Mouse (Mus musculus): ENCODE data around the gene Prrt2.

The Prrt2 gene

DNA sequence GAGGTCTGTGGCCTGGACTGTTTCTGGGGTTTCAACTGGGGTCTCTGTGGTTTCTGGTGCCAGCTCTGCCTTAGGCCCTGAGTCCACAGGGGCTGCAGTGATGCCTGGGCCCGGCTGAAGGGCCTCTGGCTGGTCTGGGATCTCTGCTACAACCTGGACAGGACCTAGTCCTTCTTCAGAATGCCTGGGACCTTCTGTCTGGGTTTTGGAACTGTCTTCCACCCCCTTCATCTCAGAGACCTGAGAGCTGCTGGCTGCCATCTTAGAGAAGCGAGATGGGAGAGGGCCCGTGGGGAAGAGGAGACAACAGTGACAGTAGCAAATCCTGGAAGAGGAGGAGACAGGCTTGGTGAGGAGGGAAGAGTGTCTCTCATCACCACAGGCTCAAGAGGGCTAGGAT, 980 bp downstream of the Prrt2 start:
- DNase-seq (ENCODE audit: low spot score in 2 of 2) = no peak

DNA sequence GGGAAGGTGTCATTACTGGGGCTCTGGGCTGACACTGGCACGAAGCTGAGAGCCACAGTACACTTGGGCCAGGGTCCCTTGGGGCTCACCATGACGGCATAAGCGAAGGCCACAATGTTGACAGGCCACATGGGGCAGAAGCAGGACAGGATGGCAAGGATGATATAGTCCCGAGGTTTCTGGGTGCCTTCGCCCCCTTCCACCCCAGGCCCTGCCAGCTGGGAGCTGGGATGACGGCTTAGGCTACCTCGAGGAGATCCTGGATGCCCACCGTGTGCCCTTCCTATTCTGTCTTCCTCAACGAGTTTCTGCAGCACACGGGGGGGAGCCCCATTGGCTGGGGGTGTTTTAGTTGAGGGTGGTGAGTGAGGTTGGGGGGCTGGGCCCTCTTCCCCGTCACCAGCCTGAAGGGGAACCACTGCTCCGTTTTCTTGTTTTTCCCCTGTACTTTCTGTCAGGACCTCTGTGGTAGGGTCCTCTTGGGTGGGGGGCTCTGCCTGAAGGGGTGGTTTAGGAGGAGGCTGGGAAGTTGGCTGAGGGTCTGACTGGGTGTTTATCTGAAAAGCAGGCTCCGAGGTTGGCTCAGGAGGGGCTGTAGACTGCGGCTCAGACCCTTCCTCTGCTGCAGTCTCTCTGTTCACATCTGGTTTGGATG, 1.6 kb downstream of the Prrt2 start:
- no peak for DNase-seq (ENCODE audit: low spot score in 2 of 2)

DNA sequence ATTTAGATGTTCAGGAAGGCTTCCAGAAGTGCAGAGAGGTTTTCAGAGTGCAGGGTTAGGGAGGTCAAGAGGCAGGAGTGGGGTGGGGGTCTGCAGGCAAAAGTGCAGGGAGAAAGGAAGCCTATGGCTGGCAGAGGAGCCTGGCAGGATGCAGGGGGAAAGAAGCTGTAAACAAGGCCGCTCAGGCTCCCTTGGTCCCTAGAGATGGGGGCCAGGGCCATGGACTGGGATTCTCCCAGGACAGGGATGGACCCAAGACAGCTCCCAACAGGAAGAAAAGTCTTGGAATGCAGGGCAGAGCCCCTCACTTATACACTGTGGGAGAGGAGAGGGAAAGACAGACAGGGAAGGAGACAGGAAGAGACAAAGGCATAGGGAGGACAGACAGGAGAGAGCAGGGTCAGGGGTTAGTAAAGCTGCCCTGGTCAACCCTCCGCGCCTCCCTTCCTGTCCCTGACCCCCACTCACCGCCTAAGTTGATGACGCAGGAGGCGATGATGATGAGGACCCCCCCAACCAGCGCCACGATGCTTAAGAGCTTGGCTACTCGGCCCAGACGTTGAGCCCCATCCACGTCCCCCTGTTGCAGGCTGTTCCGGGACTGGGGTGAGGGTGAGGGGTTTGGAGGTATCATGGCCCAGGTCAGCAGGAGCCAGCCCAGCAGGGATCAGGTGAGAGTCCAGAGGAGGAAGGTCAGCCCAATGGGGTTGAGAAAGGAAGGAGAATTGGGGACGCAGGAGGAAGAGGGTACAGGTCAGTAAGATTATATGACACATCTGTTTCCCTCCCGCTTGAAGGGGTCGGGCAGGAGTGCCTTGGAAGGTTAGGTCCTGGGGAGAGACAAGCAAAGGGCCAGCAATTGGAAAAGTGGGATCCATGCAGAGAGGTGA, 2.4 kb downstream of the Prrt2 start:
- DNase-seq (ENCODE audit: low spot score in 2 of 2) = no peak

DNA sequence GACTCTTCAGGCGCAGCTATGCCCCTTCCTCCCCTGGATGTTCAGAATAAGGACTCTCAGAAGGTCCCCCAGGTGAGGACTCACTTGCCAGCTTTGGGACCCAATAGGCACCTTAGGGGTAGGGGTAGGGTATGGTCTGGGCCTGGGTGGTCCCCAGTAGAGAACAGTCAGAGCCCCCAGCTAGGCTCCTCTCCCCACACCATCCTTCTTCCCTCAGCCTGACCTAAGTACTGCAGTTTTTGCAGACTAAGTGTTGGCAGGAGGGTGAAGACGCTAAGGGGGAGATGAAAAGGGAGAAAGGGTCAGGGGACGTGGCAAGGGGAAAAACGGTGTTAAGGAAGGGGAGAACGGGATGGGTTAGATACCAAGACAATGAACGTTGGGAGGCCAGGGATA, 3.1 kb downstream of the Prrt2 start:
- DNase-seq (ENCODE audit: low spot score in 2 of 2) = no peak

DNA sequence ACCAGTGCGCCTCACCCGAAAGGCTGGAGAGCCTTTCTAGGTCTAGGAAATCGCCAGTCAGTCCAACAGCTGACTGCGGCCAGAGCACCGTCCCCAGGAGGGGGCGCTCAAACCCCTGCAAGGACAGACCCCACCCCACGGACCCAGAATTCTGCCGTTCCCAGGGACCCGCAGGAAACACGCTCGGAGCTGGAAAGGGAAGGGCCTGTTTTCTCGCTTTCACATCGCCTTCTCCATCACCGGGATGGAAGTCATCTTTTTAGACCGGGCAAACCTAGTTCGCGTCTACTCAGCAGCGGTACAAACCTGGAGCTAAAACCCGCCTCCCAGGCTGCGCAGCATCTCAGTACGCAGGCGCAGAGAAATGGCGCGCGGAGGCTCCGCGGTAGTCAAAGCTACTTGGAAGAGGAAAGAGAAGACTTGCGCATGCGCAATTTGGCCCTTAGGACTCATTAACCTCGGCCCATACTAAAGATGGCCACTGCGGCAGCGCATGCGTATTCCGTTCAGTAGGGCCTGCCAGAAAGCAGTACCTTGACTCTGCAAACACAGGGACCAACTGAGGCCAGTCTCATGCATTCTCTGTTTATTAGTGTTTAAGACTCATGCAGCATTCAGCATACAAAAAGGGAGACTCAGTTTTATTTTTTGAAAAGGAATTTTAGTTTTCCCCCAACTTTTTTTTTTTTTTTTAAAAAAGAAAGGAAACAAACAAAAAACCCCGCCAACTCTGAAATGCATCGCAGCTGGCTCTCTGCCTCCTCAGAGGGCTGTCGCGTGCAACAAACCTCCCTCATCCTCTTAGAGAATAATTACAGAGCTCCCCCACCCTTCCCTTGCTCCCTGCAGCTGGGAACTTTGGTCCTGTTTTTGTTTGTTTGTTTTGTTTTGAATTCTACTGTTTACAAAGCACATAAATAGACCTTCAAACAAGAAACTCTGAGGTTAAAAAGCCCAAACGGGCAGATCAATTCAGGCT, 3.8 kb downstream of the Prrt2 start, which contains the start of gene Pagr1a:
Gene Pagr1a, minus strand, starts transcription at position 382 of the 979 bp plus-strand sequence.
- DNase-seq (ENCODE audit: low spot score in 2 of 2) = peak; percentile 94 to 95

DNA sequence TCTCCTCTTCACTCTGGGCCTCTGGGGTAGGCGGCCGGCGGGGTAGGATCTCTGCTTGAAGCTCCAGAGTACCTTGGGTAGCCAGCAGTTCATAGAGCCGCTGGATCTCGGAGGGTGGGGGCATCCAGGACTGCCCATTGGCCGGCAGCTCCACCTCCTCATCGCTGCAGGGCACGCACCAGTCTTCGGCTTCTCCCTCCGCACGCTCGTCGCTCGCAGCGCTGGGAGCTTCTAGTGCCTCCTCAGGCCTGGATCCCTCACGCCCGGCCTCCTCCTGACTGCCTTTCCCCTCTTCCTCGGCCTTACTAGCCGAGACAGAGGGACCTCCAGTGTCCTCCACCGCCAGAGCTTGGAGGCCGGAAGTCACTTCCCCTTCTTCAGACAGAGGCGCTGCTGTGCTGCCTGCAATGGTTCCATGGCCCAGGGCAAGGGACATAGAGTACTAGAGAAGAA, 4.5 kb downstream of the Prrt2 start:
- DNase-seq (ENCODE audit: low spot score in 2 of 2) = no peak

DNA sequence TGATC, 4.7 kb downstream of the Prrt2 start, which contains the start of gene Pagr1b:
Gene Pagr1b, minus strand, starts transcription at position 4 of the 5 bp plus-strand sequence.
- no peak for DNase-seq (ENCODE audit: low spot score in 2 of 2)

DNA sequence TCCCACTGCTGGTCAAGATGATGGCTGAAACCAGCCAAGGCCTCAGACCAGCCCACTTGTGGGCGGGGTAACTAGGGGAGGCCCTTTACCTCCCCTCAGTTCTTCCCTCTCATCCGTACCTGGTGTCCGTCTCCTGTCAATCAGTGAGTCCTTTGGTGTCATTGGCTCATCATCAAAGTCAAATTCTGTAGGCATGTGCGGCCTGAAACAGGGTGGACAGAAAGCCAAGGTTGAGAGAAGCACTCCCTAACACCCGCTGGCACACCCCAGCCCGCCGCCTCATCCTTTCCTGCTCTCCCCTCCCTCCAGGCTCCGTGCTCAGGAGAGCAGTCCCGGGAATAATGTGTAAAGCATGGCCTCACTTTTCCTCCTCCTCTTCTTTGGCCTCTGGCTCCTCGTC, 4.9 kb downstream of the Prrt2 start:
- DNase-seq (ENCODE audit: low spot score in 2 of 2) = no peak

DNA sequence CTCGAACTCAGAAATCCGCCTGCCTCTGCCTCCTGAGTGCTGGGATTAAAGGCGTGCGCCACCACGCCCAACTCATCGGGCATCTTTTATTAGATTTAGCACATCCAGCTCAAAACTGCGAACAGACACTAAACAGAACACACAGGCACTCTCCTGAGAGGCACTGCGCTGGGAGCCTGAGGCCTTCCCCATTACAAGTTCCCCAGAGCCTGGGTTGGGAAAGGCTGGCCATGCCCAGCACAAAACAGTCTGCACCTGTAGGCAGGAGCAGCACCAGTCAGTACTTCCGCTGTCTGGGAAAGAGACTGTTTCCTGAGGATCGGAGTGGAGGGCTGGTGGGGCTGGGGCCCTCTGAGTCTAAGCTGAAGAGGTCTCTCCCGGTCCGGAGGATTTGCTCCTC, 6.0 kb downstream of the Prrt2 start:
- DNase-seq (ENCODE audit: low spot score in 2 of 2) = no peak

DNA sequence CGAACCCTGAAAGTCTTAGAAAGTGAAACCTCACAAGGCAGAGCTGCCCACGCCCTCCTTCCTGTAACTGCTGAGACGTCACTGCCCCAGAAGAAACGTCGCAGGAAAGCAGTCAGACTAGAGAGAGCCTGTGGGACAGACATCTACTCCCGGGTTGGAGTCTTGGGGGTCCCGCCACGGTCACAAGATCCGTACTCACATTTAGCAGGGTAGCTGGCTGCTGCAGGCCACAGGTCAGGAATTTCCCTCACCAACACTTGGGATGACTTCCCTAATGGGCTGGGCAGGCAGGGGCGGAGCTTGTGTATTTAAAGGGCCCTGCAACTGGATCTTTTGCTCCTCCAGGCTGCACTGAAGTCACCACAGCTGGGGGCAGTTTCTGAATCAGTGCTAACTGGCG, 6.7 kb downstream of the Prrt2 start, which contains the start of gene Mvp:
Gene Mvp, minus strand, starts transcription at position 302 of the 400 bp plus-strand sequence.
- peak; percentile 61 to 75 for DNase-seq (ENCODE audit: low spot score in 2 of 2)

DNA sequence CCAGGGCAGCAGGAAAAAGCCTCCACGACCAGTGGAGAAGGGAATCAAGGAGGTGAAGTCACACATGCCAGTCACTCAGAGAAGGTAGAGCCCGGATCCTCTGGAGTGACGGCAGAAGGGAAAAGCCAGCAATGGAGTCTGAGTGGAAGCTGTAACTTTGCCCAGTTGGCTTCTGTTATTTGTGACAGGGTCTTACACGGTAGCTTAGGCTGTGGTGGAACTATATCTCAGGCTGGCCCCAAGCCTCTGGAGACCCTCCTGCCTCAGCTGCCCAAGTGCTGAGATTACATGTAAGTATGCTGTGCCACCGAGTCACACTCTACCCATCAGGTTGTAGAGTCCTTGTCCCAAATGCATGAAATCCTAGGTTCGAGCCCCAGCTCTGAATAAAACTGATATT, 7.6 kb downstream of the Prrt2 start:
- no peak for DNase-seq (ENCODE audit: low spot score in 2 of 2)

DNA sequence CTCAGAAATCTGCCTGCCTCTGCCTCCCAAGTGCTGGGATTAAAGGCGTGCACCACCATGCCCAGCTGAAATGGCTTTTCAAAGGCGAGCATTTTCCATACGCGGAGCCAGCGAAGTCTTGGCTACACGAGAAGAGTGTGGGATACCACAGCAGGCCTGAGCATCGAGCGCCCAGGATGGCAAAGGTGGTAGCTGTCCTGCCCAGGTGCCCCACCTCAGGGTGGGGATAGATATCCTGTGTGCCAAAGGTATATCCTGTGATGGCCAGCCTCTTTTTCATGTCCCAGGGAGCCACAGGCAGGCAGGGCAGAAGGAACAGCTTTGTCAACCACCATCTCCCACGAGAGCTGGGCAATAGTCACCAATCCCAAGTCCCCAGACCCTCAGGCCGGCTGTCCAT, 8.2 kb downstream of the Prrt2 start:
- no peak for DNase-seq (ENCODE audit: low spot score in 2 of 2)

DNA sequence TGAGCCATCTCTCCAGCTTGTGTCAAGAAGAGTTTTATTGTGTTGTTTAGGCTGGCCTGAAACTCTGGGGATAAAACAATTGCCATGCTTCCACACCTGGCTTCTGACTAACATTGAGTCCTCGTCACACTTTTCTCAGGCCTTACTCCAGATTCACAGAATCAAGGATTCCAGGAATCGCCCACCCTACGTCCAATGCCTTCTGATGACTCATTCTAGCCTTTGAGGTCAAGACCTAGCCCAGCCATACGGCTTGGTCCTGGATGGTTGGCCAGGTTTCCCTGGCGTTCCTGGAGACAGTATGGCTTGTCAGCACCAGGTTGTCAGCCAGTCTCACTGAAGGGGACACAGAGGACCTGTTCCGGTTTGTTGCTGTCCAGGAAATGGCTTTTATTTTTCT, 8.6 kb downstream of the Prrt2 start:
- no peak for DNase-seq (ENCODE audit: low spot score in 2 of 2)

DNA sequence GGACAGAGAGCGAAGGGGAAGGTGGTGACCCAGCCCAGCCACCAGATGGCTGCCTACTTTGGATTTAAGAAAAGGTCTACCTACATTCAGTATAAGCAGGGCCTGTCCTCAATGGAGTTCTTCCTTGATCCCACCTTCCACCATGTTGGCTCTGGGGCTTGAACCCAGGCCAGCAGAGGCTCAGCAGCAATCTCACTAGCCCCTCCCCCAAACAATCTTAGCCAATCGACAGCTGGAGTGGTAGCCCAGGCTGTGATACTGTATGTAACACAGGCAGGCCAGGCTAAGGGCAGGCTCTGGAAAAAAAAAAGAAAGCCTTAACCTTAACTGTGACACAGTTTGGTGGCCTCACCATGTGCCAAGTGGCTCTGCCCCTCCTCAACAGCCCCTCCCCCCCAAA, 9.3 kb downstream of the Prrt2 start:
- no peak for DNase-seq (ENCODE audit: low spot score in 2 of 2)

DNA sequence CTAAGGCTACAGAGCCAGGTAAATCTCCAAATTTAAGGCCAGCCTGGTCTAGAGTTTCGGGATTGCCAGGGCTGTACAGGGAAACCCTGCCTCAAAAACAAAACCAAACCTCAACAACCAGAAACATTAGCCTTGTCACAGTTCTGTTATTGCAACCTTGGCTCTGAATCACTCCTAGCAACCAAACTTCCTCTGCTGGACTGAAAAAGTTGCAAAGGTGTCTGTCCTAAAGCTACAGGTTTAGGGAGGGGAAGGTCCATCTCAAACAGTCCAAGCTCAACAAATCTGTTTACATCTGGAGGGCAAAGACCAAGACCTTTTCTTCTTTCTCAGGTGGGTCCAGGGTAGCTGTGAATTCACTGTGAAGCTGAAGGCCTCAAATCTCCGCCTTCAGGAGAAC, 10.0 kb downstream of the Prrt2 start:
- no peak for DNase-seq (ENCODE audit: low spot score in 2 of 2)

DNA sequence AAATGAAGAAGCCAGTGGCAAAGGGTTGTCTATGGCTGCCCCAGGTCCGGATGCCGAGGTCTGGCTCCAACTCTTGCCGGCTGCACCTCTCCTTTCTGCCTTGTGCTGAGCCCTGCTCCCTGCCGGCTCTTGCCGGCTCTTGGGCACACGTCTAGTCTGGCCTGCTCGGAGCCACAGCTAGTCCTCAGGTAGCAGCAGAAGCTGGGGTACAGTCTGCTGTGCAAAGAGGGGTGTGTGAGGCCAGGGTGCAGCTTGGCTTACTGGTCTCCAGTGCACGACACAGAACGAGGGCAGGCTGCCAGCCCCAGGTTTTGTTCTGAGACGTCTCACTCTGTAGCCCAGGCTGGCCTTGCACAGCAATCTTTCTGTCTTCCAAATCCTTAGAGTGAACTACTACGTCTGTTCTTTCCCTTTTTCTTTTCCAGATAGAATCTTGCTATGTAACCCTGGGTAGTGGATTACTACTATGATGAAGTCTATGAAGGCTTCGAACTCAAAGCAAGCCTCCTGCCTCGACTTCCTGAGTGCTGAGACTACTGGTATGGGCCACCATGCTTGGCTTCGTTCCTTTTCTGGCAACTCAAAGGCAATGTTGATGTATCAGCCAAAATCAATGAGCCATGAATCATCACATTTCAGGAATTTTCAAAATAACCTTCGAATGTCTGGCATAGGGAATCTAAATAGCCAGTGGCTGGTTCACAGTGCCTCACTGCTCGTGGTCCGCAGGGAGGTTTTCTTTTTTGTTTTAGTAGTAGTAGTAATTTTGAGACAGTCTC, 11.5 kb downstream of the Prrt2 start:
- no peak for DNase-seq (ENCODE audit: low spot score in 2 of 2)

DNA sequence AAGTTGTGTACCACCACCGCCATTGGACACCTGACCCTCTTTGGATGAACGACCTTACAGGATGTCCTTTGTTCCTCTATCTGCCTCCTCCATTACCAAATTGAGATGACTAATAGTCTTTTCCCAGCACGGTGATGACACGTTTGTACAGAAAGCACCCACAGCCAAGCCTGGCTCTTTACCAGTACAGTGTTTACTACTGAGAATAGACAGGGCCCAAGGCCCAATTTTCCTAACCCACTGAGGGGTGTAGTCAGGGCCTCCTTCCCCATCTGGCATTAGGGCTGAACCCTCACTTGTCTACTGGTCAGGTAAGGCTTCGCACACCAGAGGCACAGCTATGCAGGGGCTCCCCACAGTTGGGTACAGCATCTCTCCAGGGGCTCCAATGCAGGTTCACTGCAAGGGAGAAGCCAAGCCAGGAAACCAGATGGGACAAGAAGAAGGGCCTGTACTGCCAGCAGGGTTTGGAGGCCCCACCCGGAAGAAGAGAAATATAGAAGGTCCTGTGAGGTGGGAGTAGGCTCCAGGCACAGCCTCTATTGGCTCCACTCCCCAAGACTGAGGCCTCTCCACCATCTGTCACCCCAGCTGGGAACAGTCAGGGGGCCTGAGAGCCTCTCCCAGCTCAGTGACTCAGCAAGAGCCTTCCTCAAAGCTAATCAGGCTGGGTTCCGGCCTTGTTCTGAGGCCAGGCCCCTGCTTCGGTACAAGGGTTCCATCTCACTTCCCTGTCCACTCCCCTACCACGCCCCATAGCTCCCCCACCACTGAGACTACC, 12.6 kb downstream of the Prrt2 start:
- peak in 1 of 2 experiments; percentile 82 for DNase-seq (ENCODE audit: low spot score in 2 of 2)

DNA sequence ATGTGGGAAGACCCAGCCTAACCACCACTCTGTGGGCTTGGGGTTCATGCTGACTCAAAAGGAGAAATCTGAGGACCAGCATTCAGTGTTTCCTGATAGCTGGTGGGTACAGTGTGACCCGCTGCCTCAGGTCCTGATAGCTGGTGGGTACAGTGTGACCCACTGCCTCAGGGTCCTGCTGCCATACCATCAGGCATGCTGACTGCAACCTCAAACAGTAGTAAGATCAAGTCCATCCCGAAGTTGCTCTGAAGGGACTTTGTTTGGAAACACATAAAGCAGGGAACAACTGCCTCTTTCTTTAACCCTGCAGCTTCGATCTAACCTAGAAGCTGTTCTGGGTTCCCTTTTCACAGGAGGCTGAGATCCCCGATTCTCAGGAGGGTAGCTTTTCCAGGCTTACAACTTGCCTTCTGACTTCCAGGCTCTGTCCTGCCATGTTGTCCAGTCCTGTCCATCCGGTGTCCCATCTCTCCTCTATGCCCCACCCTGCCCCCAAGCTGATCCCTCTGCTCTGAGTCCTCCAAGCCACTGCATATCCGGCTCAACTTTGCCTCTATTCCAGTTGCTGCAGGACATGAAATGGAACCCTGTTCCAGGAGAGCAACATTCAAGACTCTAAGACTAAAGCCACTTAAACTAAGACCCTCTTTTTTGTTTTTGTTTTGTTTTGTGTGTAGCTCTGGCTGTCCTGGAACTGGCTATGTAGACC, 13.5 kb downstream of the Prrt2 start:
- no peak for DNase-seq (ENCODE audit: low spot score in 2 of 2)

DNA sequence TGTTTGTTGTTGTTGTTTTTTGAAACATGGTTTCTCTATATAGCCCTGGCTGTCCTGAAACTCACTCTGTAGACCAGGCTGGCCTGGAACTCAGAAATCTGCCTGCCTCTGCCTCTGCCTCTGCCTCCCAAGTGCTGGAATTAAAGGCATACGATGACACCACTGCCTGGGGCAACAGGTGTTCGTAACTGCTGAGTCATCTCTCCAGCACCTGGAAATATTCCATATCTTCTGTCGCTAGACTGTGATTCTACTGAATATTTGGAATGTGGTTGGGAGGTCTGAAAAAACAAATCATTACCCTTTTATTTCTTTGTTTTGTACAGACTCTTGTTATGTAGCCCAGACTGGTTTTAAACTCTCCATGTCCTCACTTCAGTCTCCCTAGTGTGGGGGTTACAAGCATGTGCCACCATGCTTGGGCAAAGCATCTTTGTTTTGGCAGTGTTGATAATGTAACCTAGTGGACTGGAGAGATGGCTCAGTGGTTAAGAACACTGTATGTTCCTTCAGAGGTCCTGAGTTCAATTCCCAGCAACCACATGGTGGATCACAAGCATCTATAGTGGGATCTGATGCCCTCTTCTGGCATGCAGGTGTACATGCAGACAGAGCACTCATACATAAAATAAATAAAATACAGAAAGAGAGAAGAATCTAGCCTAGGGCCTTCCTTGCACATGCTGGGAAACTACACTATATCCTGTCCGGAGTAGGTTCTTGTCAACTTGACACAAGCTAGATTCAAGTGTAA, 16.7 kb downstream of the Prrt2 start:
- no peak for DNase-seq (ENCODE audit: low spot score in 2 of 2)

DNA sequence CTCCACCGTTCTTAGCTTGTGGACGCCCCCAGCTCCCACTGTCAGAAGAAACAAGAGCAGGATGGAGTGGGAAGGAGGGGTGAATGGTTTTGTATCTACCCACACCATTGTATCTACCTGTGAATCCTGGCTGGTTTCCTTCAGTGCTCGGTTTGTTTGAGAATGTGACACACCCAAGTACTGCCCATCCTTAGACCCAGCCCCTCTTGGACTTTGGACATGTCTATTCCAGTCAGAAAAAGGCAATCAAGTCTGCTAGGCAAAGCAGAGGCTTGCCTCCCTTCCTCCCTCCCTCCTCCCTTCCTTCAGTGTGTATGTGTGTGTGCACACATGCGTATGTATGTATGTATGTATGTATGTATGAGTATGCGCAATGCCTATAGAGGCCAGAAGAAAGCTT, 17.4 kb downstream of the Prrt2 start:
- DNase-seq (ENCODE audit: low spot score in 2 of 2) = no peak

All from urinary bladder, adult 18-20 months (tissue).